Mouse (Mus musculus) adrenal gland (tissue): ENCODE measurements at regions not wholly inside any gene's neighbourhood (a gene's known extent, or its start where the extent isn't known, plus 50 kb on each side); places are given as distances from the start of the nearest gene placed in this dataset.

ENCODE experiments used
- intact Hi-C: fragments of 180-260 bp; cut with DNase I; formaldehyde crosslinking; loops from one replicate; pipeline ENCODE4 v1.15.1; 2025

GRCm38 (mm10) chr14:21932771-21933170 is 56.6 kb downstream of the Zfp503 start:
- intact Hi-C loops, result no loop called here

GRCm38 (mm10) chr14:21931944-21932343 is 57.5 kb downstream of the Zfp503 start:
- intact Hi-C loops, result no loop called here

- intact Hi-C loops, result no loop called here
Observed at GRCm38 (mm10) chr14:21929048-21929447, 60.4 kb downstream of the Zfp503 start.

- intact Hi-C loops, result no loop called here
Observed at GRCm38 (mm10) chr14:21916671-21917070, 67.9 kb upstream of the Comtd1 start.

GRCm38 (mm10) chr14:21904498-21905395 is 56.0 kb upstream of the Comtd1 start:
- intact Hi-C loops, result loop anchor here (5.0 kb wide), 1 partner anchor 78 kb away; no protein-coding TSS in a partner anchor

- intact Hi-C loops, result loop anchor here (5.0 kb wide), 1 partner anchor 78 kb away; no protein-coding TSS in a partner anchor
Observed at GRCm38 (mm10) chr14:21903562-21904497, 55.1 kb upstream of the Comtd1 start.

GRCm38 (mm10) chr14:21902856-21903255 is 54.1 kb upstream of the Comtd1 start:
- intact Hi-C loops, result loop anchor here (5.0 kb wide), 1 partner anchor 79 kb away; no protein-coding TSS in a partner anchor

- intact Hi-C loops, result loop anchor here (5.0 kb wide), 1 partner anchor 80 kb away; no protein-coding TSS in a partner anchor
Observed at GRCm38 (mm10) chr14:21902456-21902855, 53.7 kb upstream of the Comtd1 start.

GRCm38 (mm10) chr14:21900951-21901350 is 52.2 kb upstream of the Comtd1 start:
- intact Hi-C loops, result loop anchor here (5.0 kb wide), 1 partner anchor 81 kb away; no protein-coding TSS in a partner anchor

- intact Hi-C loops, result loop anchor here (5.0 kb wide), 1 partner anchor 82 kb away; no protein-coding TSS in a partner anchor
Observed at GRCm38 (mm10) chr14:21900516-21900915, 51.7 kb upstream of the Comtd1 start.
